Mouse (Mus musculus) heart, embryonic 13.5 days (tissue): Measurements from ENCODE around the gene Psmb3. TPM values are rescaled to one million over a fixed set of nuclear protein-coding genes. Genes with fewer than 3 reads are reported as not detected.

ENCODE experiments used
- ATAC-seq: fragments of 200-750 bp; cut with Nextera tagmentation; 2 replicates; pipeline ENCODE4 v1.8.0; 2017; ENCODE audit warnings: moderate TSS enrichment; ENCODE audit not compliant: insufficient number of reproducible peaks, low FRiP score, low TSS enrichment; ENCODE audit errors: extremely low read depth
- H3K27ac ChIP-seq: fragments of 300-500 bp; sonication (generic); replicated peaks from 2 replicates; pipeline ENCODE4 v1.5.1; 2015; ENCODE audit warnings: moderate library complexity, mild to moderate bottlenecking, inconsistent platforms
- H3K27me3 ChIP-seq: fragments of 300-500 bp; sonication (generic); replicated peaks from 2 replicates; pipeline ENCODE4 v1.6.1; 2015; ENCODE audit warnings: mild to moderate bottlenecking, inconsistent platforms
- H3K36me3 ChIP-seq: fragments of 300-500 bp; sonication (generic); 2 replicates; pipeline ENCODE4 v1.6.1; 2015; ENCODE audit warnings: mild to moderate bottlenecking, inconsistent platforms
- H3K4me1 ChIP-seq: fragments of 300-500 bp; sonication (generic); 2 replicates; pipeline ENCODE4 v1.6.1; 2015; ENCODE audit warnings: inconsistent platforms
- H3K4me2 ChIP-seq: fragments of 300-500 bp; sonication (generic); 2 replicates; pipeline ENCODE4 v1.6.1; 2015; ENCODE audit warnings: inconsistent platforms, mild to moderate bottlenecking, moderate library complexity
- H3K4me3 ChIP-seq: fragments of 300-500 bp; sonication (generic); 2 replicates; pipeline ENCODE4 v1.5.1; 2015; ENCODE audit warnings: moderate library complexity, mild to moderate bottlenecking, inconsistent platforms
- H3K9ac ChIP-seq: fragments of 300-500 bp; sonication (generic); 2 replicates; pipeline ENCODE4 v1.6.1; 2015; ENCODE audit warnings: inconsistent platforms, mild to moderate bottlenecking, moderate library complexity
- H3K9me3 ChIP-seq: fragments of 300-500 bp; sonication (generic); 2 replicates; pipeline ENCODE4 v1.6.1; 2016; ENCODE audit warnings: inconsistent platforms
- WGBS: fragments of 180-500 bp; shearing (Covaris S2); methylation state at CpG from one replicate; pipeline ENCODE4 v1.1.7; 2015; ENCODE audit warnings: mixed read lengths; 5-methylcytosine and 5-hydroxymethylcytosine counted together
- polyA plus RNA-seq: library from polyadenylated mRNA; unstranded; fragments of >200 nt; fragmentation: Nextera tagmentation; extraction: Ambion mirVana; gene quantifications from 2 replicates; pipeline ENCODE4 v1.2.1, GENCODE M21; 2015

The Psmb3 gene
- polyA plus RNA-seq, 1 experiment from 2014 or later = 371 TPM

DNA sequence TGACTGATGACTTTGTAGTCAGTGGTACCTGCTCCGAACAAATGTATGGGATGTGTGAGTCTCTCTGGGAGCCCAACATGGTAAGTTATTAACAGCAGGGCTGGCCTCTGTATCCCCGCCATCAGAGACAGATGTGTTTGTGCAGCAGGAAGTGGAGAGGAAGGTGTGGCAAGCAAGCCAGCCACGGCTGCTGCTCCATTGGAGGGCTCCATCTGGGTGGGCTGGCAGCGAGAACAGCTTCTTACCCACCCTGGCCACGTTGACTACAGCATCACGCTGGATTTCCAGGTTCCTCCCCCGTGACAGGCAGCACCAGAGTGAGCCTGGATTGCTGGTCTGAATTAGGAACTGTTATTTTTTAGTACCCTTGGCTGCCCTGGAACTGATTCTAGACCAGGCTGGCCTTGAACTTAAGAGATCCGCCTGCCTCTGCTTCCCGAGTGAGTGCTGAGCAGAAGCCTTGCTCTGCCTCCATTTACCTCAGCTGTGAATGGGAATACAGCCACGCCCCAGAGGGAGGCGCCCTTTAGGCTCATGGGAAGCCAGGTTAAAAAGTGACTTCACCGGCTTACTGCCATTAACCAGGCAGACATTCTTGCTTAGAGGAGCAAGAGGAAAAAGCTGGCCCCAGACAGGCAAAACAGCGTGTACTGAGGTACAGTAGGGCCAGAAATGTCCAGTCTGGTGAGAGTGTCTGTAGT lies 8.2 kb downstream of the Psmb3 start:
- no peak overlapping the region for H3K4me2 ChIP-seq
- no peaks in the 10 kb centered on the region for H3K9me3 ChIP-seq
- peaks cover 15% of the 10 kb centered on the region for H3K4me1 ChIP-seq
- H3K27me3 ChIP-seq = no peaks in the 10 kb centered on the region
- H3K4me3 ChIP-seq = no peak overlapping the region
- no peak for ATAC-seq
- H3K9ac ChIP-seq = no peak overlapping the region
- H3K27ac ChIP-seq = no peak overlapping the region
- 82% methylated on average over 13 of the region's 13 CpGs for WGBS
- peaks cover 85% of the 10 kb centered on the region for H3K36me3 ChIP-seq

DNA sequence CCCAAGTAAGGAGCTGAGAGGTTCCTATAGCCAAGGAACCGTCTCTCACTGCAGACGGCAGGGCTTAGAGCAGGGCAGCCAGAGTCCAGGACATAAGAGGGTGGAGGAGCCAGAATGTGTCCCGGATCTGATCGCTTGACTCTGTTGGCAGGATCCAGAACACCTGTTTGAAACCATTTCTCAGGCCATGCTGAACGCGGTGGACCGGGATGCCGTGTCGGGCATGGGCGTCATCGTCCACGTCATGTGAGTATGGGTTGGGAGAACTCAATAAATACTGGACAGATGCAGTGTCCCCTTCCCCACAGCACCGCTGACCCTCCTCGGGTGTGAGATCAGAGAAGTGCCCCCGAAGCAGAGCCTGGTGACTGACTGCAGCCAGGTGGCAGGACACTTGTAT lies 9.1 kb downstream of the Psmb3 start:
- Histone ChIP-seq H3K27me3 (no peaks in the 10 kb centered on the region), H3K9ac (no peak overlapping the region), H3K4me1 (peaks cover 16% of the 10 kb centered on the region), H3K4me3 (no peak overlapping the region), H3K4me2 (no peak overlapping the region), H3K27ac (no peak overlapping the region), H3K36me3 (peaks cover 81% of the 10 kb centered on the region), H3K9me3 (no peaks in the 10 kb centered on the region)
- WGBS = 95% methylated on average over 15 of the region's 15 CpGs
- no peak for ATAC-seq

DNA sequence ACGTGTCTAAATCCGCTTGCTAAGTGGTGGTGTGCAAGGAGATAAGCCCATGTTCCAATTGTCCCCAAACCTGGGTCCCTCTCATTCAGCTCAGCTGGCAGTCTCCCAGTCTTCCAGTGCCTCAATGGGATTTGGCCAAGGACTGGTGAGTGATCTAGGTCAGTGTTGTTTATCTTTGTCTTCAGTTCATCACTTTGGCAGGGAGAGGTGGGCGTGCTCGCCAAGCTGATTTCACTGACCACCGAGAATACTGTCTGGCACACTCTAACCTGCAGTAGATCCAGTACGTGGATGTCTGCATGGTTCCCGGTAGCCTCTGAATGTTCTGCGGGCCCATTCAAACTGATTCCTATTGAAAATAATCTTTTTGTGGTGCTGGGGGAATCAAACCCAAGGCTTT lies 10.7 kb downstream of the Psmb3 start:
- peaks cover 20% of the 10 kb centered on the region for H3K4me1 ChIP-seq
- no peaks in the 10 kb centered on the region for H3K9me3 ChIP-seq
- no peak overlapping the region for H3K9ac ChIP-seq
- ATAC-seq = no peak
- no peak overlapping the region for H3K4me3 ChIP-seq
- no peak overlapping the region for H3K4me2 ChIP-seq
- no peaks in the 10 kb centered on the region for H3K27me3 ChIP-seq
- H3K36me3 ChIP-seq = peaks cover 79% of the 10 kb centered on the region
- 72% methylated on average over 8 of the region's 8 CpGs for WGBS
- no peak overlapping the region for H3K27ac ChIP-seq

DNA sequence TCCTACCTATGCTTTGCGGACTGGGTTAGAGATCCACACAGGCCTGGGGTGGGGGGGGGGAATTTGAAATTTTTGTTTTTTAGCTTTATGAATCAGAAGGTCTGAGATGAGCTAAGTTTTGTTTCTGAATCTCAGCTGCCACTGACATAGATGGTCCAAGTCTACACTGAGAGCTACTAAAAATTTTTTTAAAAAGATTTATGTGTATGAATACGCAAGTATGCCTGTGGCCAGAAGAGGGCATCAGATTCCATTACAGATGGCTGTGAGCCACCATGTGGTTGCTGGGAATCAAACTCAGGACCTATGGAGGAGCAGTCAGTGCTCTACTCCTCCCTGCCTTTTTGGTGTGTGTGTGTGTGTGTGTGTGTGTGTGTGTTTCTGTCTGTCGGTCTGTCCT lies 11.2 kb downstream of the Psmb3 start:
- H3K9ac ChIP-seq = no peak overlapping the region
- no peaks in the 10 kb centered on the region for H3K9me3 ChIP-seq
- H3K27me3 ChIP-seq = no peaks in the 10 kb centered on the region
- WGBS = 97% methylated on average over 3 of the region's 3 CpGs
- no peak overlapping the region for H3K4me3 ChIP-seq
- no peak for ATAC-seq
- no peak overlapping the region for H3K4me2 ChIP-seq
- H3K27ac ChIP-seq = no peak overlapping the region
- peaks cover 79% of the 10 kb centered on the region for H3K36me3 ChIP-seq
- peaks cover 20% of the 10 kb centered on the region for H3K4me1 ChIP-seq

DNA sequence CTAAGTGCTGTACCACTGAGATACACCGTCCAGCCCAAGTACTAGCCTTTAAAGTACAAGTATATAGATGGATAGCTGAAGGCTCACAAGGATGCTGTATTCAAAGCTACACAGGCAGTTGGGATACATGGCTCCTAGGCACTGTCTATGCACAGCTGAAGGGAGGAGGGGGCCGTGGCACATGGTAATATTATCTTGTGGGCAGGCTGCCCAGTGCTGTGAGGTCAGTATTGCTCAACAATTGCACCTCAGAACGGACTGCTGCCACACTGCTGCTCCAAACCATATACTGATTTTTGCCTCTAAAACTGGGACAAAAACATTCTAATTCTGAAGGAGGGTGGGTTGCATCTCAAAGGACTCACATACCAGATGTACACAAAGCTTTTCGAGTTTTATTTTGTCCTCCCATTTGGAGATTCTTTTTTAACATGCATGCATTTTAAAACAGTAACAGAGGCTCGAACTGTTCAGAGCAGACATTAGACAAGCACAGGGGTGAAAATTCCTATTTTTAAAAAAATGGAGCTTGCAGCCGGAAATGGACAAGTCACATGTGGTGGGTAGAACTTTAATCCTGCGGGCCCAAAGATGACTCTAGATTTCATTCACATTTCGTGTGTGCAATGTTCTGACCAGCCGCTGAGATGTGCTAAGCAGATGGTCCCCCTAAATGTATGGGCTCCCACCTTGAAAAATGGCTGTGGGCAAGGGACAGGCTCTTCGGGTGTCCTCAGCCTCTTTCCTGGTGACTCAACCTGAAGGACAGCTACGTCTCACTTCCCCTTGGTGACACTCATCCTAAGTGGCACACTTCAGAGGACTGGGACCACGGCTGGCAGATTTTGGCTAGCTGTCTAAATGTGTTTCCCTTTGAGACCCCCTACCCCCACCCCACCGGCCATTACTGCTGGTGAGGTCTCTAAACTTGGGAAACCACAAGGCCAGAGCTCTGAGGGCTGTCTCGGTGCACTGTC lies 11.9 kb downstream of the Psmb3 start:
- no peak overlapping the region for H3K4me3 ChIP-seq
- ATAC-seq = no peak
- peak overlapping the region; percentile 24; the same call in 1 of the 2 replicates for H3K27ac ChIP-seq
- H3K4me1 ChIP-seq = peaks cover 20% of the 10 kb centered on the region
- WGBS = 73% methylated on average over 14 of the region's 14 CpGs
- no peak overlapping the region for H3K9ac ChIP-seq
- H3K27me3 ChIP-seq = no peaks in the 10 kb centered on the region
- no peak overlapping the region for H3K4me2 ChIP-seq
- no peaks in the 10 kb centered on the region for H3K9me3 ChIP-seq
- peaks cover 85% of the 10 kb centered on the region for H3K36me3 ChIP-seq

DNA sequence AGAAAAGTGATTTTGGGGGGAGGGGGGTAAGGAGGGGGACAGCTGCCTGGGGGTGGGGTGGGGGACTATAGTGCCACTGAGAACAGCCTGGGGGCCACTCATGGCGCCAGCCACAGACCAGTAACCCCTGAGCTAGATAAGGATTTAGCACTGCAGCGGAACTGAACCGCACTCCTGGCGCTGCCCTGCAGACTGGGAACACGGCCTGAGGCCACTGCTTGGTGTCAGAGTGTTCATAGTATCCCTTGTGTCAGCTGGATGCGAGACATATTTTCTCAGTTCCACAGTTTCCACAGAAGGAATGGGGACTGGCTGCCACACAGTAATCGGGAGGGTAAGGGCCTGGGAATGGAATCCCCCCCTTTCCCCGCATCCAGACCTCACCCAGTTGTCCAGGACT lies 12.8 kb downstream of the Psmb3 start:
- H3K4me2 ChIP-seq = no peak overlapping the region
- no peaks in the 10 kb centered on the region for H3K9me3 ChIP-seq
- no peak for ATAC-seq
- no peak overlapping the region for H3K4me3 ChIP-seq
- H3K27me3 ChIP-seq = no peaks in the 10 kb centered on the region
- no peak overlapping the region for H3K9ac ChIP-seq
- H3K27ac ChIP-seq = no peak overlapping the region
- WGBS = 70% methylated on average over 8 of the region's 8 CpGs
- peaks cover 85% of the 10 kb centered on the region for H3K36me3 ChIP-seq
- H3K4me1 ChIP-seq = peaks cover 20% of the 10 kb centered on the region

DNA sequence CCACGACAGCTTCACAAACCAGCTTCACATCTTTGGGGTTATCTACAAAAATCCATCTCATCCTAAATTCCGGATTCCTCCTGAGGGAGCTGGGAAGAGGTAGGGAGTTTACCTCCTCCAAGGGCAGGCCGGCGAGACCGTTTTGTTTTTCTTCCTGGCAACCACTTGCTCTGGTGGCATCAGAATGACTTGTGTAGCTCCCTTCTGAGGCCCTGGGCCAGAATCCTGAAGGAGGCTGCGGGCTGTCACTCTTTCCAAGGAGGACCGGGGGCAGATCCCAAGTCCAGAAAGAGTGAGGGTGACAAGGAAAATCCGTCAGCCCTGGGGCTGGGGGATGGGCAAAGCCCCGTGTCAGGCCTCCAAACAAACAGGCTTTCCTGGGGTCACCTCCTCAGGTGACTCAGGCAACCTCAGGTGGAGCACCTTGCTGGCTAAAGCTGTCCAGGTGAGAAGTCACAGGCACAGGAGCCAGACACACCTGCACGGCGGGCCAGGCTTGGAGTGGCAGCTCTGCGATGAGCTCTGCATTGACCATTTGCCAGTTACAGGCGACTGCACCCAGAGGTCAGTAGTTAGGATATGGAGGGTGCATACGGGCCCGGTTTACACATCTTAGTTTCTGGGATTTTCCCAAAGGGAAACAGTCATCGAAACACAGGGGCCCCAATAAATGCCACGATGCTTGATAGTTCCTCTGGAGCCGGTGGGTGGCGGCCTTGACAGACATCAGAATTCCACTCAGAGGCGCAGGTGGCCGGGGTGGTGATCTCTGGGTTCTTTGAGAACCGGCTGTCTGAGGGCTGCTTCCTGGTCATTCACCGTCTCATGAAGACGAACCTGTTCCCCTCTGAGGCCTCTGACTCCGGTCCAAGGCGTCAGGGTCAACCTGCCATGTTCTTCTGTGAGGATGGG lies 14.4 kb downstream of the Psmb3 start:
- WGBS = 85% methylated on average over 26 of the region's 26 CpGs
- H3K4me3 ChIP-seq = no peak overlapping the region
- H3K9me3 ChIP-seq = peaks cover 6% of the 10 kb centered on the region; the same call in 1 of the 2 replicates
- no peaks in the 10 kb centered on the region for H3K27me3 ChIP-seq
- no peak overlapping the region for H3K4me2 ChIP-seq
- ATAC-seq = no peak
- H3K36me3 ChIP-seq = peaks cover 85% of the 10 kb centered on the region
- no peak overlapping the region for H3K9ac ChIP-seq
- peaks cover 20% of the 10 kb centered on the region for H3K4me1 ChIP-seq
- no peak overlapping the region for H3K27ac ChIP-seq

DNA sequence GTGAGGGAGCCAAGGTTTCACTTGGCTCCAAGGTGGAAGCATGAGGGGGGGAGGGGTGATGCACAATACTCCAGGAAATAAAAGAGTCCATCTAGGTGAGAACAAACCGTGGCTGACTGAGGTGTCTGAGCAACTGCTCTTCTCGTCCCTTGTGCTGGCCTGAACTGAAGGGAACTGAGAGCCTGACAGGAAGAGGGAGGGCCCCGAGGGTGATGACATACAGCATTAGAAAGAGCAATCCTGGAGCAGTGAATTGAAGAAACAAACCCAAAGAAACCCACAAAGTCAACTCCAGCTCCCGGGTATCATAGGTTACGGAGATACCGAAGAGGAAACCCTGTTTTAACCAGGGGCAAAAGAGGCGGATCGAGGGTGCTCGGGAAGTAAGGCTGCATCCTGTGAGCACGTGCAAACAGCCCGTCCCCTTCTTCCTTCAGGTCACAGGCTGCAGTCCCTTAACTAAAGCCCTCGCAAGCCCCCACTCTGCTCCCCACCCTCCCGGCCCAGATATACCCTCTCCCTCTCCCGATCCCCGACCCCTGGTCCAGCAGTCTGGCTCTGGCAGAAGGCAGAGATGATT lies 15.2 kb downstream of the Psmb3 start:
- no peak overlapping the region for H3K4me2 ChIP-seq
- peaks cover 85% of the 10 kb centered on the region for H3K36me3 ChIP-seq
- peaks cover 20% of the 10 kb centered on the region for H3K4me1 ChIP-seq
- no peaks in the 10 kb centered on the region for H3K27me3 ChIP-seq
- H3K27ac ChIP-seq = 0 out of 2 replicates have a peak overlapping the region, but pooled peaks have one; percentile 28
- 73% methylated on average over 15 of the region's 15 CpGs for WGBS
- H3K9me3 ChIP-seq = peaks cover 6% of the 10 kb centered on the region; the same call in 1 of the 2 replicates
- H3K9ac ChIP-seq = no peak overlapping the region
- H3K4me3 ChIP-seq = no peak overlapping the region
- ATAC-seq = no peak

DNA sequence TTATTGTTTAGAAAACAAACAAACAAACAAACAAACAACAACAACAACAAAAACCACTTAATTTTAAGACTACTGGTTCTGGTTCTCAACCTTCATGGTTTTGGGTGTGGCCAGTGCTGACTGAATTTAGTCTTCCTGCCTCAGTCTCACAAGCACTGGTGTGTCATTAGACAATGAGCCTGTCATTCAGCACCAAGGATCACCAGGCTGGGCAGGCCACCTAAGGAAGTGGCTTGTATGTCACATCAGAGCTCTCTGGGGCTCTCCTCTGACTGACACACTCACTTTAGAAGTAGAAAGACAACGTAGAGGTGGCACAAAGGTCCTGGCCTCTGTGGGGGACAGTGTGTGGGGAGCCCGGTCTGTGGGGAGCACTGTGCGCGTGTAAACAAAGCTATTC lies 15.8 kb downstream of the Psmb3 start:
- Histone ChIP-seq H3K27me3 (no peaks in the 10 kb centered on the region), H3K4me1 (peaks cover 21% of the 10 kb centered on the region), H3K36me3 (peaks cover 85% of the 10 kb centered on the region), H3K4me3 (no peak overlapping the region), H3K9me3 (peaks cover 6% of the 10 kb centered on the region; the same call in 1 of the 2 replicates), H3K27ac (no peak overlapping the region), H3K9ac (no peak overlapping the region), H3K4me2 (no peak overlapping the region)
- 70% methylated on average over 4 of the region's 4 CpGs for WGBS
- ATAC-seq = no peak

DNA sequence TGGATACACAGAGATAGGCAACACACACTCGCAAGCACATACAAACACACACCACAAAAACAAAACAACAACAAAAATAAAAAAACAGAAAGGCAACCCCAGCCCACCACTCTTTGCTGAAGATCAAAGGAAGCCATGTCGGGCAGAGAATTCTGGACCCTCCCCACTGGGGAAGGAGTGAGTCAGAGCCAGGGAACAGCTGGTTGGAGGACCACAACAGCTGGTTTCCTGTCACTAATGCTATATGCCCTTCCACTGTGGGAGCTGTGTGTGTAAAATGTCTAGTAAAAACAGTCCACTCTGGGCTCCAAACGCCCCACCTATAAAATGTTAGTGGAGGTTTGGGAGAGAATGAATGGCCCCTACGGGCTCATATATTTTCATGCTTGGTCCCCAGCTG lies 18.1 kb downstream of the Psmb3 start:
- ATAC-seq = no peak
- H3K4me1 ChIP-seq = peaks cover 8% of the 10 kb centered on the region
- no peaks in the 10 kb centered on the region for H3K27me3 ChIP-seq
- H3K36me3 ChIP-seq = peaks cover 94% of the 10 kb centered on the region
- peaks cover 6% of the 10 kb centered on the region; the same call in 1 of the 2 replicates for H3K9me3 ChIP-seq
- H3K4me2 ChIP-seq = no peak overlapping the region
- H3K27ac ChIP-seq = no peak overlapping the region
- H3K9ac ChIP-seq = no peak overlapping the region
- no peak overlapping the region for H3K4me3 ChIP-seq
- 88% methylated on average over 4 of the region's 4 CpGs for WGBS
